Mouse (Mus musculus): ENCODE measurements around the gene Tead2. TPM values are rescaled to one million over a fixed set of nuclear protein-coding genes. Genes with fewer than 3 reads are reported as not detected.
A peak's percentile ranks its signal among the peaks of the same experiment; 100 is the strongest.

The Tead2 gene
- total RNA-seq, 1 experiment from 2014 or later = 9.9 TPM

DNA sequence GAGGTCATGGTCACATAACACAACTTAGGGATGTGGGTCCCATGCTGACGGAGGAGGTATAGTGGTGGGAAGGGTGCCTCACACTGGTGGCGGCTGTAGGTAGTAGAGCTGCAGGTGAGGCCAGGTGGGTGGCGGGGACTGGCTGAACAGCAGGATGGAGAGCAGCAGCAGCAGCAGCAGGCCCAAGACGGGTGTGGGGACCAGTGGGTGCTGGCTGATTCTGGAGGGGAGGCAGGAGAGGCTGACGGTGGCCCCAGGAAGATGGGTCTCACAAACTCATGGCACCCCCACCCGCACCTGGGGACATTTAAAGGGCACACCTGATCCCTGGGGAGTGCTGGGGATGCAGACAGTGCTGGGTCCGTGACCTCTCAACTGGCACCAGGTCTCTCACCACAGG lies 31.9 kb upstream of the Tead2 start:
- no peak for ATAC-seq (replicated peaks in 1 of 2; ENCODE audit: insufficient read depth in 1 of 2, low FRiP score in 2 of 2, low TSS enrichment in 1 of 2, low read depth in 1 of 2, poor library complexity in 2 of 2, severe bottlenecking in 2 of 2)

DNA sequence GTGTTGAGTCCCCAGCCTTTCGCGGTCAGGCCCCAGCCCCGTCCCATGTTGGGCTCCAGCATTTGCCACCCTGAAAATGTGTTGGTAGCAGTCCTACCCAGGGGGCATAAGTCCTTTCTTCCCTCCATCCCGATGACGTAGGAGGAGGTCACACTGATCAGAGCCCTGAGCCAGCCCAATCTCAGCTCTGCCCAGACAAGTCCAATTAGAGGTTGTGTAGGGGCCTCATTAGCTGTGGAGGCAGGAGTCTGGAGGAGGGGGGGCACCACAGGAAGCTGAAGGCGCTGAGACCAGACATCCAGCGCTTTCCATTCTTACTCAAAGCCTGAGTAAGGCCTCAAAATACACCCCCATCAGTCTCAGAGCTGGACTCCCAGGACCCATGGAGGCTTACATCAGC lies 29.6 kb upstream of the Tead2 start:
- ATAC-seq (replicated peaks in 1 of 2; ENCODE audit: insufficient read depth in 1 of 2, low FRiP score in 2 of 2, low TSS enrichment in 1 of 2, low read depth in 1 of 2, poor library complexity in 2 of 2, severe bottlenecking in 2 of 2) = no peak

DNA sequence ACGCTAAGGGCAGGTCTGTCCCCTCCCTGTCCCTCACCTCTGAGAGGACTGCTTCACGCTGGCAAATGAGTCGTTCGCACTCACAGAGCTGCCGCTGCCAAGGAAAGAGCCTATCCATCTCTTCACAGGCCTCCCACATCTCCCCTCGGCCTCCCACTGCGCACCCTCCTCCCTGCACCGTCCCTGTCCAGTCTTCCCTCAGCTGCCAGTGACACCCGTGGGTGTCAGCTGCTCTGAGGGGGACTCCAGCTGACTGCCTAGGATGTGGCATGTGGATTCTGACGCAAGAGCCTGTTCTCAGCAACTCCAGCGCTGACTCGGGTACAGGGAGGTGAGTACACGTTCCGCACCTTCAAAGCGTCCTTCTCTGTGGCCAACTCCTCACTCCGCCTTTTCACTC lies 26.0 kb upstream of the Tead2 start:
- no peak for ATAC-seq (replicated peaks in 1 of 2; ENCODE audit: insufficient read depth in 1 of 2, low FRiP score in 2 of 2, low TSS enrichment in 1 of 2, low read depth in 1 of 2, poor library complexity in 2 of 2, severe bottlenecking in 2 of 2)

DNA sequence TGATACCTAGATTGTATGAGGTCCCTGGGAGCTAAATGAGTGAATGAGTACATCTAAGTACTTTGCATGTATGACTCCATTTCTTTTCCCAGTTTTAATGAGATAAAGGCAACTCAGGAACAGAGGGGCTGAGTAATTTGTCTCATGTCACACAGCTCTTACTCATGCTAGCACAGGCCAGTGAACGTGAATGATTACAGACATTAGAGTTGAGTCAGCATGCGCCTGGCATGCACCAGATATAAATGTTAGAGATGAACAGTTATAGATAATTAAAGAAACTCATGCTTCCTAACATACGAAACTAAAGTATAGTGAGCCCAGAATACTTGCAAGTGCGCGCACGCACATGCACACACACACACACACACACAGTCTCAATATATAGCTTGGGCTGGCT lies 25.4 kb upstream of the Tead2 start:
- ATAC-seq (replicated peaks in 1 of 2; ENCODE audit: insufficient read depth in 1 of 2, low FRiP score in 2 of 2, low TSS enrichment in 1 of 2, low read depth in 1 of 2, poor library complexity in 2 of 2, severe bottlenecking in 2 of 2) = no peak

DNA sequence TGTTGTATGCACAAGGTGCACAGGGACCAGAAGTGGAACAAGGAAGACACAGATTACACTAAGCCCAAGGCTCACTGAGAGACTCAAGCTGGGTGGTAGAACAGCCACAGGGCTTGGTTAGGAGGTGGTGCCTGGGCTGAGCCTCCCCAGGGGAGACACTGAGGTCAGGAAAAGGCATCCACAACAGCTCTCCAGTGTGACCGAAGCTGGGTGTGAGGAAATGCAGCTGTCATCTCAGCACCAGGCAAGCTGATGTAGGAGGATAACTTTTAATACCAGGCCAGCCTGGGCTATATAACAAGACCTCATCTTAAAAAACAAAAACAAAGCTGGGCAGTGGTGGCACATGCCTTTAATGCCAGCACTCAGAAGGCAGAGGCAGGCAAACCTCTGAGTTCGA lies 24.4 kb upstream of the Tead2 start:
- ATAC-seq (replicated peaks in 1 of 2; ENCODE audit: insufficient read depth in 1 of 2, low FRiP score in 2 of 2, low TSS enrichment in 1 of 2, low read depth in 1 of 2, poor library complexity in 2 of 2, severe bottlenecking in 2 of 2) = no peak

DNA sequence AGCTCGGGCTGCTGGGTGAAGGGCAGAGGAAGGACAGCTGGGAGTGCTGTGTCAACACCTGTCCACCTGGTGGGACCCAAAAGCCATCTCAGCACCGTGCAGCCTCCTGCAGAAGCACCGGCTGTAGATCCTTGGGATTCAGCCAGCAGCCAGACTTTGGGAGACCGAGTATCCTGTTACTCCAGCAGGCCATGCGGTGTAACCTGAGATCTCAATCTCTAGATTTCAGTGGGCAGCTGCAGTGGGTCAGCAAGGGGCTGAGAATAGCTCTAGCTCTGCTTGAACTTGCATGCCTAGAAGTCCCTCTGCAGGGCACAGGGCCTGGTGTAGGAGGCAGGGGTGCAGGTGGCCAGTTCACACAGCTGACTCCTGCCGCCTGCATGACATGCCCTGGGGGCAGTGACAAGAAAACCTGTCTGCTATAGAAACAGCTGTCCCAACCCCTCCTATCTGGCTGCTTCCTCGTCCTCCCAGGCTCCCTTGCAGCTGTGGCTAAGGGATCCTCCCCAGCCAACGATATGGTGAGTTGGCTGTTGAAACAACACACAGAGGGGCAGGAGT lies 23.7 kb upstream of the Tead2 start:
- no peak for ATAC-seq (replicated peaks in 1 of 2; ENCODE audit: insufficient read depth in 1 of 2, low FRiP score in 2 of 2, low TSS enrichment in 1 of 2, low read depth in 1 of 2, poor library complexity in 2 of 2, severe bottlenecking in 2 of 2)

DNA sequence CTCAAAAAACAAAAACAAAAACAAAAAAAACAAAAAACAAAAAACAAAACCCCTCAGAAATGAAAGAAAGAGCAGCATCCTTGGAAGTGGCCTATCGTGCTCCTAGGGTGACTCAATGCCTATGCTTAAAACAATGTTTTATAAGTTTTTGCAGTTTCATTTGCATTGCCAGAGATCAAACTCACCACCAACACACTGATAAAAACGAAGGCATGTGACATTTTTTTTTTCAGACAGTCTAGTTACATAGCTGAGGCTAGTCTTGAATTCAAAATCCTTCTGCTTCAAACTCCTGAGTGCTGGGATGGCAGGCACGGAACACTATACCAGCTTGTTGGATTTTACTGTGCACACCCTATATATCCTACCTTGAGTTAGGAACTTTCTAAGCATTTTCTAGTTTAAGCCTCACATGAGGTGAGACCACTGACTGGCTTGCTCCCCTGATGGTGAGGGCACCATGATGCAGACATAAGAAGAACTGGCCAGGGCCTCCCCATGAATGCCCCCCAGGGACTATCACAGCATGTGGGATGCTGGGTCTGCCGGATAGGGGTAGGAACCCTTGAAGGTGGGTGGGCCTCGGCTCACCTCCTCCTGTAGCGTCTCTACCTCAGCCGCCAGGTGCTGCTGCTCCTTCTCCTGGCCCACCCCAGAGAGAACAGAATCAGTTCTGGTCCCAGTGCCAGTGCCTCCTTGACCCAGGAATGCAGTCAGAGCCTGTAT lies 22.8 kb upstream of the Tead2 start:
- ATAC-seq (replicated peaks in 1 of 2; ENCODE audit: insufficient read depth in 1 of 2, low FRiP score in 2 of 2, low TSS enrichment in 1 of 2, low read depth in 1 of 2, poor library complexity in 2 of 2, severe bottlenecking in 2 of 2) = no peak

DNA sequence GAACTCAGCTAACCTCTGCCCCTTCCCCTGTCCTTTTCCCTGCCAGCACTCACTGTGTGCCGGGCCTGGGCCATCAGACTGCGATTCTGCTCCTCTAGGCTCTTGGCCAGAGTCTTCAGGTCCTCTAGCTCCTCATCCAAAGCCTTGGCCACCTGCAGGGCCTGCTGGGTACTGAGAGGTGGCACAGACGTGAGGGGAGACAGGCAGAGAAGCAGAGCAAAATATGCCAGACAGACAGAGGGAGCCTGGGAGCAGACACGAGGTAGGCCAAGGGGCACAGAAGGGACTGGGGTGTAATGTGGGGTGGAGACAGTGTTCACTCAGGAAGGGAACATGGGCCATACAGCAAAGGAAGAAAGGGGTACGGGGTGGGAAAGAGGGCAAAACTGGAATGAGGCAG lies 22.1 kb upstream of the Tead2 start:
- no peak for ATAC-seq (replicated peaks in 1 of 2; ENCODE audit: insufficient read depth in 1 of 2, low FRiP score in 2 of 2, low TSS enrichment in 1 of 2, low read depth in 1 of 2, poor library complexity in 2 of 2, severe bottlenecking in 2 of 2)

DNA sequence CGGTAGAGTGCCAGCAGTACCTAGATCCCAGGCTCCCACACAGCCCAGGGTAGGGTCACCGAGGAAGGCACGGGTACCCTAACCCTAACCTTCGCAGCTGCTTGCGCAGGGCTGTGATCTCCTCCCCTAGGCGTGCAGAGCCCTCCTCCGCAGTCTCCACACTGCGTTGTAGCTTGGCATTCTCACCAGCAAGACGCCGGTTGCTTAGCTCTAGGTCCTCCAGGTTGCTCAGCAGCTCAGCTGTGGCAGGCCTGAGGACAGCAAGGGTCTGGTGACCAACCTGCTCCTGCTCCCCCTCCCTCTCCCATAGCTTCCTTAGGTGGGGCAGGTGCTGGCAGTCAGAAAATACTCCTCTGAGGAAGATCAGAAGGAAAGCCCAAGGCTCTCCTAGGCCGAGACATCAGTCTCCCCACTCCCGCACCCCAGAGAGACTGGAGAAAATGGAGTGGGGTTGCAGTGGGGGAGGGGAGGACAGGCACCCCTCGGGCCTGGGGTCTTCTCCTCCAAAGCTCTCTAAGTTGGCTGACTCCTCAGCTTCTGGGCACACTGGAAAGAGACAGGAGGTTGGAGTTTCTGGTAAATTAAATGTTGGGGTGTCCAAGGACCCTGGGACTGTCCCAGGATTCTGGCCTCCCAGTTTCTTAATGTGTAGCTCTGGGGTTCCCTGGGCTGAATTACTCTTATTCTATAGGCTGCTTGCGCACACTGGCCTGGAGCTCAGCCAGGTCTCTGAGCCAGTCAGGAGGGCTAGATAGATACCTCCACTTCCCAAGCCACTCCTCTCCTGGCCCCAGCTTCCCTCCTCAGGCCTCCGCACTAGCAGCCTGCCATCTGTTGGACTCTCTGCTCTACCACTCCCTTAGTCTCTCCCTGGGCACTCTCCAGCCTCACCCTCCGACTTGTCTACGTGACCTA lies 21.4 kb upstream of the Tead2 start:
- ATAC-seq (replicated peaks in 1 of 2; ENCODE audit: insufficient read depth in 1 of 2, low FRiP score in 2 of 2, low TSS enrichment in 1 of 2, low read depth in 1 of 2, poor library complexity in 2 of 2, severe bottlenecking in 2 of 2) = no peak

DNA sequence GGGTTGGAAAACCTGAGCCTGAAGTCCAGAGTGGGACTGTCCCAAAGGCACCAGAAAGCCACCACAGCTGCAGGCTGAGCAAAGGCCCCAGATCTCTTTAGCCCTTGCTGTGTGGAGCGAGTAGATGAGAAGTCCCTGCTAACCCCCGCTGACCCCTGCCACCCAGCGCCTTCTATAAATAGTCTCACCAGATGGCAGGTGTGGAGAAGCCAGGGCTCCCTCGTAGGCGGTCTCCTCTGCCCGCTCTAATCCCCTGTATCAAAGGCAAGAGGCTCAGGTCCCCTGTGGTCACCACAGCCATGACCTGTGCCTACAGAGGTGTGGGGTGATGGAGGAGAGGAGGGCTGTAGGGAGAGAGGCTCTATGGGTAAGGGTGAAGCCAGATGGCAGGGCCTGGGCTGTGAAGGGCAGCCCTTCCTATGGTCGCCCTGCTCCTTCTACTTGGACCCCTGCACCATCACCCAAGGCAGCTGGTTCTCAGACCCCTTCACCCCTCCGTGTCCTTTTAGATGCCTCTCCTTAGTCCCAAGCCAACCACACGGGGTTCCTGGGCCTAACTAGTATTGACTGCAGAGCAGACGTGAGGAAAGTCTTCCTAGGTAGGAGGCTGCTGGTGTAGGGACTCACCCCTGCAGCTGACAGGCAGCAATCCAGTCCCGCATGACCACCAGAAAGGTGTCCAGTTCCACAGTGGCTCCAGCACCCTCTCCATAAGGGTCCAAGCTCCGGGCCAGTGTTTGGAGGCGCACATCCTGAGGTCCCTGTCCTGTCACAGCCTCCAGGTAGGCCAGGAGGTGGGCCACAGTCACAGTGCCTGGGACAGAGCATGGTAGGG lies 20.0 kb upstream of the Tead2 start:
- no peak for ATAC-seq (replicated peaks in 1 of 2; ENCODE audit: insufficient read depth in 1 of 2, low FRiP score in 2 of 2, low TSS enrichment in 1 of 2, low read depth in 1 of 2, poor library complexity in 2 of 2, severe bottlenecking in 2 of 2)

DNA sequence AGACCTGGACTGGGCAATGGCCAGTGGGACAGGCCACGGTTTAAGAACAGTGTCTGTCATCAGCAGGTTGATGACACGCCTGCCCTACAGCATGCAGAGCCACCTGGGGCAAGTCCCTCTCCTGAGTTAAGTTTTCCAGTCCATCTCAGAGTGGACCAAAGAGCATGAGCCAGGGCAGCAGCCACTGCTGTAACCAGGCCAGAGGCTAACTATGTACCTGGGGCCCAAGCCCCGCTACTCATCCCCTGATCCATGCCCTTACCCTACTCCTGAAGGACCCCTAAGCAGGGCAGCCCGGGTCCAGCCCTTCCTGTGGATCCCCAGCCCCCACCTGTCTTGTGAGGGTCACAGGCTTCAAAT lies 19.4 kb upstream of the Tead2 start:
- no peak for ATAC-seq (replicated peaks in 1 of 2; ENCODE audit: insufficient read depth in 1 of 2, low FRiP score in 2 of 2, low TSS enrichment in 1 of 2, low read depth in 1 of 2, poor library complexity in 2 of 2, severe bottlenecking in 2 of 2)

DNA sequence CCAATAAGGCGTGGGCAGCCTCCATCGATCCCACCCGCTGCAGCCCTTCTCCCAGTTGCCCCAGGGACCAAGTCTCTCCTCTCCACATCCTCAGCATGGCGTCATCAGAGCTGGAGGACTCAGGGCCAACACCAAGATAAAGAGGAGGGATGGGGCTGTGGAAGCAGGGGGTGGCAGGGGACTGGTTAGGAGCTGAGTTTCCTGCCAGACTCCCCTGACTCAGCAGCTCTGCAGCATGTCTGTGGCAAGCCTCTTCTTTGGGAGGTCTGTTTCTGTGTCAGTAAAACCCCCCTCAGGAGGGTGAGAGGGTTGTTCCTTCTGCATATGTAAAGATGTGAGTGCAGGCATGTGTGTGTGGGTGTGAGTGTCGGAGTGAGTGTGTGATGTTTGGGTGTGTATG lies 18.6 kb upstream of the Tead2 start:
- ATAC-seq (replicated peaks in 1 of 2; ENCODE audit: insufficient read depth in 1 of 2, low FRiP score in 2 of 2, low TSS enrichment in 1 of 2, low read depth in 1 of 2, poor library complexity in 2 of 2, severe bottlenecking in 2 of 2) = 0 out of 4 replicates have a peak, but pooled peaks of 1 of the 2 experiments have one; percentile 9

DNA sequence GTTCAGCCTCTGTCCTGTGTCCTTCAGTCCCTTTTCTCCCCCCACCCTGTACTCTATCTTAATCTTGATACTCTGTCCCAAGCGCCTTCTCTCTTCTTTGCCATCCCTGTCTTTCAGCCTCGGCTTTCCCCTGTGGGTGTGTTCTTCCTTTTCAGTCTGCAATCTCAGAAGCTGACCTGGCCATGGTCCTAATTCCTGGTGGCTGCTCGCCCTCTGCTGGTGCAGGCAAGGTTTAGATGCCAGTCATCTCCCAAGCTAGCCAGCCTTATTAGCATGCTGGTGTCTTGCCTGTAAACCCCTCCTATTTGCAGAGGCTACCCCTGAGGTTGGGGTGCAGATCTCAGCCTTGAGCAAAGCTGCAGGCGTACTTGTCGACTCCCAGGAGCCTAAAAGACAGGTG lies 17.1 kb upstream of the Tead2 start:
- peak; percentile 63 to 76; a peak in 2 of 4 replicates for ATAC-seq (replicated peaks in 1 of 2; ENCODE audit: insufficient read depth in 1 of 2, low FRiP score in 2 of 2, low TSS enrichment in 1 of 2, low read depth in 1 of 2, poor library complexity in 2 of 2, severe bottlenecking in 2 of 2)

DNA sequence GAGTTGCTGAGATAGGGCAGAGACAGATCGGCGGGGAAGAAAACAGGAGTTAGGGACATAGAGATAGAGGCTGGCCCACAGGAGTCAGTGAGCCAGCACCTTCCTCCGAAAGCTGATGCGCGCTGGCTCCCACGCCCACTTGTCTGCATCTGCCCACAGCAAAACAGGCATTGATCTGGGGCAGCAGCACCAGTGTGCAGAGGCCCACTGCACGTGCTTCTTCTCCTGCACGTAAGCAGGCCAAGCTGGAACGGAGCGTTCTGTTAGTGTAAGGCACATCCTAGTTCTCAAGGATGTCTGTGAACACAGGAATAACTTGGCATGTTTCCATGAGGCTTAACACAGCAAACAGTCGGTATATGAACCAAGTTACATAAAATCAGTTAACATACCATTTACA lies 16.6 kb upstream of the Tead2 start:
- no peak for ATAC-seq (replicated peaks in 1 of 2; ENCODE audit: insufficient read depth in 1 of 2, low FRiP score in 2 of 2, low TSS enrichment in 1 of 2, low read depth in 1 of 2, poor library complexity in 2 of 2, severe bottlenecking in 2 of 2)

DNA sequence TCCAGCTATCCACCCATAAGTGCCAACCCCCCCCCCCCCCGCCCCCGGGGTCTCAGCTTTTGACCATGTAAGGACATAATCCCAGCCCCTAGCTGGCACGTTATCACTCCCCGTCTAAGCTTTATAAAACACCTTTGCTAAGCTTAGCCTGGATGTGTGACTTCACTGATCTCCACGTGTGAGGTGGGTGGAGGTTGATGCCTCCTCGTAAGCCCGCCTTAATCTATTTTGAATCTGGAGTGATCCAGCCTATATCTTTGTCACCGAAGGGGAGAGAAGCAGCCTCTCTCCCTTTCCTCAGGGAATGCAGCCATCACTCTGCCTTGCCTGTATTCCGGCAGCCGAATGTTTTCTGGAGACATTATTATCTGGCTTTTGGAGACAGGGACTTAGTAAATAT lies 12.9 kb upstream of the Tead2 start:
- ATAC-seq (replicated peaks in 1 of 2; ENCODE audit: insufficient read depth in 1 of 2, low FRiP score in 2 of 2, low TSS enrichment in 1 of 2, low read depth in 1 of 2, poor library complexity in 2 of 2, severe bottlenecking in 2 of 2) = no peak

DNA sequence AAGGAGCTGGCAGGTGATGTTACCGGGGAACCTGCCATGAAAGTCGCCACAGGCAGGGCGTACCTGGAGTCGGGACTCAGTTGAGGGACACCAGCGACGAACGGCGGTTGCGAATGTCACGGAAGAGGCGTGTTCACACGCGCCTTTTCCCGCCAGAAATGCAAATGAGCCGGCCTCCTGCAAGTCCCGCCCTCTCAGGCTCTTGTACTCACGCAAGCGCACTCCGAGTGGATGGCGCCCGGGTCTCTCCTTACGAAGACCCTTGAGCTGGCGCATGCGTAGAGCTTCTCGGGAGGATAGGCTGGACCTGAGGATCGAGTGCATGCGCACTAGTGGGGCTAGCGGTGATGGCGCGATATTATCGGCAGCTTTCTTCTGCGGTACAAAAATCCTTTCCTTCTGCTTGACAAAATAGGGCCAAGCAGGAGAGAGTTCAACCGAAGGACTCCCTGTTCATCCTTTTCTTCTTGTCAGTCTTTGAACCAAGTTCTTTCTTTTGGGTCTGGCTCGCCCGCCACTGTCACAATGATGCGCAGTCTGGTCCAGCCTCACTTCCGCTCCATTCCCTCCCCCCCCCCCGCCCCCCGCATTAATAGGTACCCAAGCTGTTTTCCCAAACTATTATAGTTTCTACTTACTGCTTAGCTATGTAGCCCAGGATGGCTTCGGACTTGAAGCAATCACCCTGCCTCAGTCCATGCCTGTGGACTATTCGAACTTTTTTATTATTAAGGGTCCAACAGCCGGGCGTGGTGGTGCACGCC lies 11.0 kb upstream of the Tead2 start, which contains the start of gene Ccdc155:
Ccdc155 (minus strand) TSS at position 513 of the 764 bp plus-strand sequence.
- ATAC-seq (replicated peaks in 1 of 2; ENCODE audit: insufficient read depth in 1 of 2, low FRiP score in 2 of 2, low TSS enrichment in 1 of 2, low read depth in 1 of 2, poor library complexity in 2 of 2, severe bottlenecking in 2 of 2) = peak; percentile 90 to 94

DNA sequence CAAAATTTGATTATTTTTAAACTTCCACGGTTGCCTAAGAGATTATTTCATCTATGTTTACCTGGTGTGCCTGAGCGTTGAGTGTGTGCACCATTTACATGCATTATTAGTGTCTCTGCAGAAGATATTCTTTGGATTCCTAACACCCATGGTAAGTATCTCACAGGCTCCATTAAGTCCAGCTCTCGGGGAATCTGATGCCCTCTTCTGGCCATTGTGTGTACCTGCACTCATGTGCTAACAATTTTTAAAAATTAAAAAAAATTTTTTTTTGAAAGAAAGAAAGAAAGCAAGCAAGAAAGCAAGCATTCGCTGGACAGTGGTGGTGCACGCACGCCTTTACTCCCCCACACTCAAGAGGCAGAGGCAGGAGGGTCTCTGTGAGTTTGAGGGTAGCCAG lies 7.3 kb upstream of the Tead2 start:
- no peak for ATAC-seq (replicated peaks in 1 of 2; ENCODE audit: insufficient read depth in 1 of 2, low FRiP score in 2 of 2, low TSS enrichment in 1 of 2, low read depth in 1 of 2, poor library complexity in 2 of 2, severe bottlenecking in 2 of 2)

All from hematopoietic stem cell, adult 5-6 weeks (primary cell).